In genomic region chr7:51748633-51749303, GRCm38 (mm10) we compare ENCODE assay signal across 12 mouse cellular contexts.
DNase-seq lines count a peak whose midpoint lies in the region; ATAC-seq lines count a peak whose summit lies in the region.
"Had no signal": no experiment of that assay in that cellular context is flagged by ENCODE, and none has a peak within 500 bp of the region (broad histone marks: within the 10 kb centered on the region; RNA-seq: fewer than 3 reads in every experiment).

No protein-coding gene starts in this region.

- H3K36me3 ChIP-seq in midbrain, embryonic 10.5 days: no peaks in the 10 kb centered on the region

- H3K4me3 ChIP-seq in midbrain, embryonic 10.5 days: peak overlapping the region; percentile 28
- H3K4me3 ChIP-seq: erythroblast, embryonic 14.5 days had no signal

- peaks cover 16% of the 10 kb centered on the region for H3K4me1 ChIP-seq in midbrain, embryonic 10.5 days

- H3K9me3 ChIP-seq in midbrain, embryonic 10.5 days (replicated peaks): no peaks in the 10 kb centered on the region

- peak overlapping the region; percentile 80 for H3K27ac ChIP-seq in midbrain, embryonic 10.5 days (replicated peaks)

- peak; percentile 58 to 67 for DNase-seq in left cerebral cortex, postnatal 14 days (ENCODE audit: low spot score in 2 of 2)
- no peak for DNase-seq in left cerebral cortex, adult 11 months (ENCODE audit: low spot score)
- DNase-seq in frontal cortex, postnatal 14 days (ENCODE audit: low spot score in 2 of 2): peak; percentile 10 to 16
- peak; percentile 48 for DNase-seq in midbrain, embryonic 10.5 days (ENCODE audit: low spot score)
- DNase-seq in right cerebral cortex, postnatal 25 days: peak; percentile 11
- no peak for DNase-seq in cerebellum, postnatal 25 days
- no peak for DNase-seq in heart, postnatal 4 days
- DNase-seq: adrenal gland, adult 8-10 months; lung, postnatal 14 days; thymus, postnatal 36 days had no signal

- no peak for ATAC-seq in megakaryocyte-erythroid progenitor cell, adult 5-6 weeks (replicated peaks; ENCODE audit: low FRiP score, low TSS enrichment, poor library complexity, severe bottlenecking)

- WGBS in midbrain, embryonic 10.5 days: 55% methylated on average over 10 of the region's 10 CpGs

- H3K27me3 ChIP-seq in midbrain, embryonic 10.5 days (ENCODE audit: low read depth, poor library complexity, severe bottlenecking): peaks cover 21% of the 10 kb centered on the region

- intact Hi-C loops in left cerebral cortex, postnatal 14 days (cut with DNase I): no loop called here

Comparison
In these comparisons a context has a peak if more than half of its experiments do, and no peak if none do; other contexts are left out.
1. DNase-seq: peak in left cerebral cortex, postnatal 14 days (2 of 2), frontal cortex, postnatal 14 days (2 of 2), midbrain, embryonic 10.5 days (single experiment) and right cerebral cortex, postnatal 25 days (single experiment); none in left cerebral cortex, adult 11 months (single experiment), cerebellum, postnatal 25 days (0 of 2) and heart, postnatal 4 days (single experiment).